In genomic region chr5:122423083-122423482, GRCm38 (mm10) we compare ENCODE assay signal across 8 mouse cellular contexts. TPM values are rescaled to one million over a fixed set of nuclear protein-coding genes. Genes with fewer than 3 reads are reported as not detected.
A peak's percentile ranks its signal among the peaks of the same experiment; 100 is the strongest.
DNase-seq lines count a peak whose midpoint lies in the region; ATAC-seq and TF ChIP-seq lines count a peak whose summit lies in the region.

No protein-coding gene starts in this region.

- WGBS in heart, embryonic 16.5 days, result 22% methylated on average over 15 of the region's 15 CpGs
- WGBS in forebrain, embryonic 15.5 days, result 35% methylated on average over 15 of the region's 15 CpGs
- WGBS in liver, postnatal 0 days (ENCODE audit: insufficient replicate concordance), result 21% methylated on average over 15 of the region's 15 CpGs

- intact Hi-C loops in heart, postnatal 14 days (cut with DNase I), result loop anchor here (5.0 kb wide), 1 partner anchor 304 kb away; no protein-coding TSS in a partner anchor

- no peak overlapping the region for H3K27ac ChIP-seq in heart, embryonic 16.5 days (ENCODE audit: low read length)
- H3K27ac ChIP-seq in forebrain, embryonic 15.5 days (replicated peaks), result peak overlapping the region; percentile 93; the same call in 1 of the 2 replicates
- peak overlapping the region; percentile 77 for H3K27ac ChIP-seq in liver, postnatal 0 days (ENCODE audit: low read depth)

- H3K27me3 ChIP-seq in heart, embryonic 16.5 days (ENCODE audit: control insufficient read depth, insufficient read depth, low read length), result no peaks in the 10 kb centered on the region
- no peaks in the 10 kb centered on the region for H3K27me3 ChIP-seq in G1E (ENCODE audit: insufficient read depth, low read length)
- H3K27me3 ChIP-seq in forebrain, embryonic 15.5 days, result no peaks in the 10 kb centered on the region
- H3K27me3 ChIP-seq in liver, postnatal 0 days (ENCODE audit: insufficient read depth, low read length), result no peaks in the 10 kb centered on the region

- H3K4me1 ChIP-seq in heart, embryonic 16.5 days (ENCODE audit: control insufficient read depth, insufficient read depth, low read length), result peaks cover 18% of the 10 kb centered on the region
- peaks cover 36% of the 10 kb centered on the region for H3K4me1 ChIP-seq in G1E (ENCODE audit: insufficient read depth, low read depth, low read length)
- H3K4me1 ChIP-seq in forebrain, embryonic 15.5 days, result peaks cover 19% of the 10 kb centered on the region
- H3K4me1 ChIP-seq in liver, postnatal 0 days (ENCODE audit: insufficient read depth), result peaks cover 8% of the 10 kb centered on the region

- H3K9ac ChIP-seq in heart, embryonic 16.5 days (ENCODE audit: low read length), result peak overlapping the region; percentile 96
- H3K9ac ChIP-seq in forebrain, embryonic 15.5 days (replicated peaks), result peak overlapping the region; percentile 82
- H3K9ac ChIP-seq in liver, postnatal 0 days (replicated peaks), result peak overlapping the region; percentile 86

- H3K4me3 ChIP-seq in heart, embryonic 16.5 days (ENCODE audit: low read length), result peak overlapping the region; percentile 92
- H3K4me3 ChIP-seq in G1E (ENCODE audit: low read depth, low read length), result peak overlapping the region; percentile 95
- peak overlapping the region; percentile 83 for H3K4me3 ChIP-seq in forebrain, embryonic 15.5 days
- H3K4me3 ChIP-seq in liver, postnatal 0 days (ENCODE audit: low read depth, low read length), result peak overlapping the region; percentile 80

- no peak for TF ChIP-seq CTCF in G1E (IDR thresholded peaks at IDR 0.05; ENCODE audit: low read depth, low read length)
- no peak for TF ChIP-seq CTCF in liver, postnatal 0 days (IDR thresholded peaks at IDR 0.05; ENCODE audit: low read depth)

- peak overlapping the region; percentile 91 for H3K4me2 ChIP-seq in heart, embryonic 16.5 days (ENCODE audit: low read depth, low read length)
- H3K4me2 ChIP-seq in forebrain, embryonic 15.5 days (replicated peaks), result peak overlapping the region; percentile 86
- H3K4me2 ChIP-seq in liver, postnatal 0 days (ENCODE audit: low read depth, low read length), result peak overlapping the region; percentile 81

- H3K9me3 ChIP-seq in heart, embryonic 16.5 days (replicated peaks; ENCODE audit: control insufficient read depth, low read length), result no peaks in the 10 kb centered on the region
- no peaks in the 10 kb centered on the region for H3K9me3 ChIP-seq in G1E (replicated peaks)
- no peaks in the 10 kb centered on the region for H3K9me3 ChIP-seq in forebrain, embryonic 15.5 days
- H3K9me3 ChIP-seq in liver, postnatal 0 days (ENCODE audit: low read length), result no peaks in the 10 kb centered on the region

- DNase-seq in heart, postnatal 14 days, result no peak
- DNase-seq in G1E (ENCODE audit: low spot score), result no peak
- DNase-seq in liver, postnatal 0 days, result no peak
- no peak for DNase-seq in layer of hippocampus, postnatal 36 days
- no peak for DNase-seq in layer of hippocampus, adult 9-10 months (ENCODE audit: low spot score)
- no peak for DNase-seq in gastrocnemius, postnatal 25 days

- peaks cover under 1% of the 10 kb centered on the region for H3K36me3 ChIP-seq in heart, embryonic 16.5 days (ENCODE audit: control insufficient read depth, insufficient read depth)
- peaks cover 34% of the 10 kb centered on the region for H3K36me3 ChIP-seq in G1E (replicated peaks)
- peaks cover 3% of the 10 kb centered on the region for H3K36me3 ChIP-seq in forebrain, embryonic 15.5 days
- peaks cover 3% of the 10 kb centered on the region for H3K36me3 ChIP-seq in liver, postnatal 0 days (replicated peaks; ENCODE audit: insufficient read depth, low read length)

- ATAC-seq in heart, embryonic 16.5 days (replicated peaks; ENCODE audit: extremely low read depth, insufficient read depth, low FRiP score), result no peak
- no peak for ATAC-seq in G1E (ENCODE audit: extremely low read depth, insufficient number of reproducible peaks, low FRiP score, poor library complexity, severe bottlenecking)
- ATAC-seq in forebrain, embryonic 15.5 days (replicated peaks), result 0 out of 2 replicates have a peak, but pooled peaks have one; percentile 2
- ATAC-seq in liver, postnatal 0 days, result no peak

- TF ChIP-seq EP300 in liver, postnatal 0 days (IDR thresholded peaks at IDR 0.05; ENCODE audit: low read depth), result no peak

RNA-seq across cellular contexts. Expression of gene Anapc7, which starts 1.6 kb away (rescaled TPM):
- 39.4 and 40.2 TPM in 2 replicates for polyA plus RNA-seq in heart, embryonic 16.5 days (2015; fragmentation: Nextera tagmentation; extraction: Ambion mirVana)
- 10 to 100 TPM; 33.9 to 37.5 TPM for total RNA-seq in heart, postnatal 14 days (2021)
- total RNA-seq in G1E (2014; fragmentation: Nextera tagmentation) (24.5 and 25.2 TPM in 2 replicates), G1E (2017) (26.1 and 34.2 TPM in 2 replicates)
- 14.7 and 21.8 TPM in 2 replicates for polyA plus RNA-seq in G1E (2012)
- polyA plus RNA-seq in forebrain, embryonic 15.5 days (2015; fragmentation: Nextera tagmentation; extraction: Ambion mirVana), result 53.3 and 54.2 TPM in 2 replicates
- 11.0 and 11.8 TPM in 2 replicates for polyA plus RNA-seq in liver, postnatal 0 days (2015; fragmentation: Nextera tagmentation; extraction: Ambion mirVana)
- 10 to 100 TPM; 28.6 to 30.5 TPM for total RNA-seq in layer of hippocampus, postnatal 36 days (2021)
- 10 to 100 TPM; 12.3 to 13.4 TPM for total RNA-seq in gastrocnemius, postnatal 25 days (2021)

RNA-seq across cellular contexts. Expression of gene Arpc3, which starts 31.4 kb away (rescaled TPM):
- 97.0 and 118 TPM in 2 replicates for polyA plus RNA-seq in heart, embryonic 16.5 days (2015; fragmentation: Nextera tagmentation; extraction: Ambion mirVana)
- 100 to 1,000 TPM; 104 to 115 TPM for total RNA-seq in heart, postnatal 14 days (2021)
- 104 and 112 TPM in 2 replicates for total RNA-seq in G1E (2014; fragmentation: Nextera tagmentation)
- 708 and 715 TPM in 2 replicates for total RNA-seq in G1E (2017)
- 31.1 and 47.6 TPM in 2 replicates for polyA plus RNA-seq in G1E (2012)
- polyA plus RNA-seq in forebrain, embryonic 15.5 days (2015; fragmentation: Nextera tagmentation; extraction: Ambion mirVana), result 165 and 193 TPM in 2 replicates
- polyA plus RNA-seq in liver, postnatal 0 days (2015; fragmentation: Nextera tagmentation; extraction: Ambion mirVana), result 79.7 and 86.6 TPM in 2 replicates
- total RNA-seq in layer of hippocampus, postnatal 36 days (2021), result 100 to 1,000 TPM; 260 to 262 TPM
- 10 to 100 TPM; 46.8 to 54.9 TPM for total RNA-seq in gastrocnemius, postnatal 25 days (2021)

RNA-seq across cellular contexts. Expression of gene Fam216a, which starts 50.9 kb away (rescaled TPM):
- 50.7 and 51.7 TPM in 2 replicates for polyA plus RNA-seq in heart, embryonic 16.5 days (2015; fragmentation: Nextera tagmentation; extraction: Ambion mirVana)
- 10 to 100 TPM; 15.1 to 16.5 TPM for total RNA-seq in heart, postnatal 14 days (2021)
- total RNA-seq in G1E (2014; fragmentation: Nextera tagmentation), result 46.5 and 61.5 TPM in 2 replicates
- total RNA-seq in G1E (2017), result 53.4 and 61.1 TPM in 2 replicates
- 69.9 and 93.7 TPM in 2 replicates for polyA plus RNA-seq in G1E (2012)
- 133 and 135 TPM in 2 replicates for polyA plus RNA-seq in forebrain, embryonic 15.5 days (2015; fragmentation: Nextera tagmentation; extraction: Ambion mirVana)
- polyA plus RNA-seq in liver, postnatal 0 days (2015; fragmentation: Nextera tagmentation; extraction: Ambion mirVana), result 9.8 and 10.3 TPM in 2 replicates
- total RNA-seq in layer of hippocampus, postnatal 36 days (2021), result 10 to 100 TPM; 76.0 to 81.9 TPM
- total RNA-seq in gastrocnemius, postnatal 25 days (2021), result 1 to 10 TPM; 5.8 to 6.1 TPM

RNA-seq across cellular contexts. Expression of gene Gpn3, which starts 51.4 kb away (rescaled TPM):
- polyA plus RNA-seq in heart, embryonic 16.5 days (2015; fragmentation: Nextera tagmentation; extraction: Ambion mirVana), result 51.3 and 68.6 TPM in 2 replicates
- 10 to 100 TPM; 23.1 to 25.6 TPM for total RNA-seq in heart, postnatal 14 days (2021)
- 55.2 and 59.0 TPM in 2 replicates for total RNA-seq in G1E (2014; fragmentation: Nextera tagmentation)
- 52.6 and 55.2 TPM in 2 replicates for total RNA-seq in G1E (2017)
- 46.4 and 48.8 TPM in 2 replicates for polyA plus RNA-seq in G1E (2012)
- 47.7 and 52.4 TPM in 2 replicates for polyA plus RNA-seq in forebrain, embryonic 15.5 days (2015; fragmentation: Nextera tagmentation; extraction: Ambion mirVana)
- polyA plus RNA-seq in liver, postnatal 0 days (2015; fragmentation: Nextera tagmentation; extraction: Ambion mirVana), result 25.2 and 26.7 TPM in 2 replicates
- 10 to 100 TPM; 29.7 to 31.4 TPM for total RNA-seq in layer of hippocampus, postnatal 36 days (2021)
- 10 to 100 TPM; 20.4 to 21.4 TPM for total RNA-seq in gastrocnemius, postnatal 25 days (2021)
